Mouse (Mus musculus): ENCODE results near the gene Ccdc194.

The Ccdc194 gene

GRCm38 (mm10) chr8:71554001-71554400 lies 28.5 kb upstream of the Ccdc194 start:
- no peak for DNase-seq (ENCODE audit: low read depth, low spot score)

- no peak for DNase-seq (ENCODE audit: low read depth, low spot score)
These were observed 27.3 kb upstream of the Ccdc194 start for GRCm38 (mm10) chr8:71552770-71553169.

- DNase-seq (ENCODE audit: low read depth, low spot score): no peak
These were observed 25.2 kb upstream of the Ccdc194 start for GRCm38 (mm10) chr8:71550754-71551153.

DNA sequence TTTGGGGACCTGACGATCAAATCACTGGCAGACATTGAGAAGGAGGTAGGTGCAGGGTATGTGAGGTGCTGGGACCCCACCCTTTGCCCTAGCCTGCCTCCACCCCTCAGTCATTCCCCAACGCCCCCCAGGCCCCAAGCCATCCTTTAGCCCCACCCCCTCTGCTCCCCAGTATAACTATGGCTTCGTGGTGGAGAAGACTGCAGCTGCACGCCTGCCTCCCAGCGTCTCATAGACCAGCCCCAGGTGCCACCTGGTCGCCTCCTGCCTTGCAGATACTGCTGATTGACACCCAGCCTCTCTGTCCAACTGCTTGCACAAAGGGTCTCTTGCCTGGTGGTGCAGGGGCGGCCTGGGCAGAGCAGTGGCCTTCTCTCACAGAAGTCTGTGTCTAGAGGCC lies 22.1 kb upstream of the Ccdc194 start:
- no peak for DNase-seq (ENCODE audit: low read depth, low spot score)

- no peak for DNase-seq (ENCODE audit: low read depth, low spot score)
These were observed 19.5 kb upstream of the Ccdc194 start for GRCm38 (mm10) chr8:71545053-71545452.

DNA sequence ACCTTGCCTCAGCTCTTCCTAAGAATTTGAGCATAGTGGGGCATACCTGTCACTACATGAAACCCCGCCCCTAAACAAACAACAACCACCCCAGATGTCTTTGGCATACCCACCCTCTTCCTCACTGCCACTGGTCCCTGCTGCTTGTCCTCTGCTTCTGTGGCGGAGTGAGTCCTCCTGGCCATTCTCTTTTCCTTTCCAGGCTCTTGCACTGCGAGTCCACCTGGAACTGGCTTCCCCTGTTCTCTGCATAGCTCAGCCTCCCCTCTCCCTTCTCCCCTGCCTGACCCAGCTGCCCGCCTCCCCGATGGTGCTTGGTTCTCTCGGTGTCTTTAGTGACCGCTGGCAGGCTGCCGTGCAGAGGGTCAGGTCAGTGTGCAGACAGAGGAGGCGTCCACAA lies 18.2 kb upstream of the Ccdc194 start:
- no peak for DNase-seq (ENCODE audit: low read depth, low spot score)

DNA sequence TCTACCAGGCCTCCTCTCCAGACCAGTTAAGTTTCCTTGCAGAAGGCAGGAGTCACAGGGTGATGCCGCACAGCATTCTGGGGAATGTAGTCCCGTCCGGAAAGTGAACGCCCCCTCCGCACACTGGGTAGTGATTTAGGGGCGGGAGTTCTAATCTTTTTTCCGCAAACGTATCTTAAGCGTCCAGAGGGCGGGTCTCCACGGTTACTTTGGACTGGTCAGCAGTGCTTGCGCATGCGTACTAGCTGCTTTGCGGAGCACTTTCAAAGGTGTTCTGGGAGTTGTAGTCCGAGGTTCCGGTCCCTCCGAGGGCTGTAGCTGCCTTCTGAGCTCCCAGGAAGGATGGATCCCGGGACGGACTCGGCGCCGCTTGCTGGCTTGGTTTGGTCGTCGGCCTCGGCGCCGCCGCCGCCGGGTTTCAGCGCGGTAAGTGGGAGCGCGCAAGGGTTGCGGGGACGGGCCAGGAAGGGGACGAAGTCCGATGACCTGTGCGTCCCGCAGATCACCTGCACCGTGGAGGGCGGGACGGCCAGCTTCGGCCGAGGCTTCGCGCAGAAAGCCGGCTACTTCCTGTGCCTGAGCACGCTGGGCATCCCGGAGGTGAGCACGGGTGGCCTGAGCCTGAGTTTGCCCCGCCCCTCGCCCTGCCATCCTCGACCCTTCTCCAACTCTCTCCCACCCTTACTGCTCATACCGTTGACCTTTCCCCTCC lies 17.3 kb upstream of the Ccdc194 start, which contains the start of gene Mvb12a:
Mvb12a (plus strand) TSS at position 291 of the 712 bp plus-strand sequence.
- DNase-seq (ENCODE audit: low read depth, low spot score): peak; percentile 99

GRCm38 (mm10) chr8:71537028-71537867 lies 11.7 kb upstream of the Ccdc194 start, which contains the start of gene Bst2:
Bst2 (minus strand) TSS chr8:71537456.
- DNase-seq (ENCODE audit: low read depth, low spot score): peak; percentile 97

DNA sequence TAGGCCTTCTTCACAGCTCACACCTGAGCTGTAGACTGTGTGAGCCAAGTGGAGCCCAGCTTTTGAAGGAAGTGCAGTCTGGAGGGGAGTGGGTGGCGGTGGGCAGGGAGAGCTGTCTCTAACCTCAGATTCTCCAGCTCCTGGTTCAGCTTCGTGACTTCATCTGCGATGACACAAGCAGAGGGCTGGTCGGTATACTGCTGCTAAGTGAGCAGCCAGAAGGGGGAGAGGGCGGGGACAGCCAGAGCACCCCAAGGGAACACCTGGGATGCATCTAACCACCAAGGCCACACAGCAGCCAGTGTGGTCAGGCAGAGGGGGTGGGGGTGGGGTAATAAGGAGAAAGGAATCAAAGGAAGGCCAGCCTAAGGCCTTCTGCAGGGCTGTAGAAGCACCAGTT lies 10.2 kb upstream of the Ccdc194 start:
- DNase-seq (ENCODE audit: low read depth, low spot score): peak; percentile 72

GRCm38 (mm10) chr8:71534263-71534810 lies 8.8 kb upstream of the Ccdc194 start:
- no peak for DNase-seq (ENCODE audit: low read depth, low spot score)

DNA sequence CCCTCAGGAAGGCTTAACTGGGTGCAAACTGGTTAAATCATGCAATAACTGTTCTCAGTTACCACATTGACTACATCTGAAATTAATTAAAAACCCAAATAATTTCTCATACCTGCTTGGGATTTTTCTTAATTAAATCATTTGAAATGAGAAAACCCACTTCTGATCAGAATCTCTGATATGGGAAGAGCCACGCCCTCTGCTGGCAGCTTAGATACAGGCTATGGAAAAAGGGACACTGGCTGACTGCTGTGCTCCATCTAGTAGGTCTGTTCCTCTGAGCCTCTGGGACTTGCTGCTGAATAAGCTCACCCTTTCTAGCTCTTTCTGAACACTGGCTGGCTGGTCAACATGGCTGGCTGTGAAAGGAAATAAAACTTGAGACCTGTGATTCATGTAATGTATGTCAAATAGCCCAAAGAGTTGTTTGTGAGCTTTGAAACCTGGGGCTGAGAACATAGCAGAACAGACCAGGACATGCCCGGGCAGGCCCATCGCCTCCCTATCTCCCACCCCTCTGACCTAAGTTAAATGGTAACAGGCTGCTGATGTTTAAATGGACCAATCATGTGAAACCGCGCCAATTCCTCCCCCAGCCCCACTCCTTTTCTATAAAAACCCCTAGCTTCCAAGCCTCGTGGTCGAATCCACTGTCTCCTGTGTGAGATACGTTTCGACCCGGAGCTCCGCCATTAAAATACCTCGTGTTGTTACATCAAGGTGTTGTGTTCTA lies 5.4 kb upstream of the Ccdc194 start:
- DNase-seq (ENCODE audit: low read depth, low spot score): peak; percentile 81

- no peak for DNase-seq (ENCODE audit: low read depth, low spot score)
These were observed 3.0 kb upstream of the Ccdc194 start for GRCm38 (mm10) chr8:71528362-71529073.

DNA sequence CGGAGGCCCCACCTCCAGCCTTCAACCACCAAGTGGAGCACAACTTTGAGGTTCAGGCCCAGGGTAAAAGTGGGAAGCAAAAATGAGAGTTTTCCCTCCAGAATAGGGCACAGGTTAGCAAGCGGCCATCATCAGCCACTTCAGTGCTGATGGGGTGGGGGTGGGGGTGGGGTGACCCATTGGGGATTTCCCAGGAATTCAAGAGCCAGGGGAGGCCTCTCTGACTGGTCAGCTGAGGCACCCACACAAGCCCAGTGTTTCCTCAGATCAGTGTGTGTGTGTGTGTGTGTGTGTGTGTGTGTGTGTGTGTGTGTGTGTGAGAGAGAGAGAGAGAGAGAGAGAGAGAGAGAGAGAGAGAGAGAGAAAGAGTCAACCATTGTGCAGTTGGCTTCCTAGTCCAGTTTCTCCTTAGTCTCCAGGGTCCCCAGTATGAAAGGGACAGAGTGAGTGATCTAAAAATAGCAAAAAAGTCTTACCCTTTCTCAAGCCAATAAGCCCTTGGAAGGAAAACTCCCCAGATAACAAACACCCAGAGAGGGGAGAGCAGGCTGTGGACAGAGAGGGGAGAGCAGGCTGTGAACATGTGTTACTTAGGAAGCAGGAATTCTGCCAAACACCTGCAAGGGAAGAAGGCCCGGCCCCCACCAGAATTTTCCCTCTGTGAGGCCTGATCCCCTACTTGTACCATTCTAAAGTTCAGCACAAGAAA lies 1.8 kb upstream of the Ccdc194 start:
- no peak for DNase-seq (ENCODE audit: low read depth, low spot score)

DNA sequence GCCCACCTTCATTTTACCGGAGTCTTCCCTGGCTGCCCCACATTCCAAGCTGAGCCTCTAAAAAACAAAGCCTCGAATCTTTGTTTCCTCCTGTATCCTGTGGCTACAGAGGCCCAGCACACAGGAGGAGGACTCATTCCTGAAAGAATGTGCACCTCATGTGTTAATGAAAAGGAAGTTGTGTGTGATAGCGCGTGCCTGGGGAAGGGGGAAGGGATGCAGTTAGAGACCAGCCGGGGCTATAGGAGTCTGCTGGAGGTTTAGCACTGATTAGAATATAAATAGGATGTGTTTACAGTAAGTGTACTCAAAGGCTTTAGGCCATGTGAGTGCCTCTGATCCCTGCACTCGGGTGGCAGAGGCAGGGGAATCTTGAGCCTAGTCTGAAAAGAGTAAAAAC lies 761 bp upstream of the Ccdc194 start:
- no peak for DNase-seq (ENCODE audit: low read depth, low spot score)

- peak; percentile 94 for DNase-seq (ENCODE audit: low read depth, low spot score)
These were observed 3.9 kb downstream of the Ccdc194 start for GRCm38 (mm10) chr8:71521634-71522033.

- DNase-seq (ENCODE audit: low read depth, low spot score): peak; percentile 58
These were observed 6.3 kb downstream of the Ccdc194 start for GRCm38 (mm10) chr8:71519037-71519825.

GRCm38 (mm10) chr8:71516786-71517185 lies 8.7 kb downstream of the Ccdc194 start:
- DNase-seq (ENCODE audit: low read depth, low spot score): no peak

DNA sequence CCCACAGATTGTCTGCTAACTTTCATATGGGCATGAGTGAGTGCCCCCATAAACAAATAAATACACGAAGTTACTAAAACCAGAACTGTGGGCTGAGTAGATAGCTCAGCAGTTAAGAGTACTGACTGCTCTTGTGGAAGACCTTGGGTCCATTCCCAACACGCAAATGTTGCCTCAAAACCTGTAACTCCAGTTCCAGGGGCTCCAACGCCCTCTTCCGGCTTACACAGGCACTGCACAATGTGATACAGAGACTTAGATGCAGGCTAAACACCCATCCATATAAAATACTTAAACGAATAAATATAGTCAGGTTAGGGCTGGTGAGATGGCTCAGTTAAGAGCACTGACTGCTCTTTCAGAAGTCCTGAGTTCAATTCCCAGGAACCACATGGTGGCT lies 10.5 kb downstream of the Ccdc194 start:
- DNase-seq (ENCODE audit: low read depth, low spot score): no peak

DNA sequence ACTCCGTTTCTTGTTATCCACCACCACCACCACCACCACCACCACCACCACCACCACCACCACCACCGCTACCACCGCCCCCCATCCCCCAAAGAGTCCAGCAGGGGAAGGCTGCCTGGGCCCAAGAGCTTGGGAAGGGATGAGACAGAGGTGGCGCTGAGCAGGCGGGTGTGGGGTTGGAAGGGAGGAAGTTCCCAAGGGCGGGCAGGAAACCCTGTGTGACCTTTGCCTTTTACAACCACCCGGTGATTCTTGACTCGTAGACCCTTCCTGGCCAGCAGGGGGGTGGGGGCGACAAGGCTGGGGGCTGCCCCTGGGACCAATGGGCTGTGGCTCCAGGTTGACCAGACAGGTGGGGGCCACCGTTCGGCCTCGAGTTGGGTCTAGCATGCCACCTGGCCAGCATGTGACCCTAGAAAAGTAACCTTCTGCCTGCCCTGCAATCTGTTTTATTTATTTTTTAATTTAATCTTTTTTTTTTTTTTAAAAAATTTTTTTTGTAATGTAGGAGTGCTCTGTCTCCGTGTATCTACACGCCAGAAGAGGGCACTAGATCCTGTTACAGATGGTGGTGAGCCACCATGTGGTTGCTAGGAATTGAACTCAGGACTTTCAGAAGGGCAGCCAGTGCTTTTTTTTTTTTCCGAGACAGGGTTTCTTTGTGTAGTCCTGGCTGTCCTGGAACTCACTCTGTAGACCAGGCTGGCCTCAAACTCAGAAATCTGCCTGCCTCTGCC lies 12.3 kb downstream of the Ccdc194 start:
- DNase-seq (ENCODE audit: low read depth, low spot score): no peak
